Mouse (Mus musculus): Measurements from ENCODE around the gene Gk.

DNA sequence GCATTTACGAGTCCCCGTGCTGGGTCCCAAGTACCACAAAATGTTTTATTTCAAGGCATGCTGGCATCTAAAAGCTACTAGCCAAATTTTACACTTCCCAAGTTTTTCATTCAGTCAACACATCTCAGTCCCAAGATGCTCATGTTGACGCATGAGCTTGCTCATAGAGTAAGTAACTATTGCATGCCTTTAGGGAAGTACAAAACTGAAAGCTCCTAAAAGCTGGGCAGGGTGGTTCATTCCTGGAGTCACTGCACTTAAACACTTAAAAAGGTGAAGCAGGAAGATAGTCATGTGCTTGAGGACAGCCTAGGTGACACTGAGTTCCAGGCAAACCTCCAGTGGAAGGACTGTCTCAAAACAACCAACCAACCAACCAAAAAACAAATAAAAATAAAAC lies 5.9 kb downstream of the Gk start:
- TF ChIP-seq POLR2A (IDR thresholded peaks at IDR 0.05; ENCODE audit: borderline replicate concordance, extremely low read depth, insufficient read depth, insufficient read length, poor library complexity, severe bottlenecking): no peak
- TF ChIP-seq CTCF (IDR thresholded peaks at IDR 0.05; ENCODE audit: borderline replicate concordance, extremely low read depth, insufficient read depth, insufficient read length): no peak
